Mouse (Mus musculus): ENCODE results near the gene Fsd2. TPM values are rescaled to one million over a fixed set of nuclear protein-coding genes. Genes with fewer than 3 reads are reported as not detected.

Gene Fsd2
- total RNA-seq, 2 experiments from 2014 or later, result 276 to 293 TPM

DNA sequence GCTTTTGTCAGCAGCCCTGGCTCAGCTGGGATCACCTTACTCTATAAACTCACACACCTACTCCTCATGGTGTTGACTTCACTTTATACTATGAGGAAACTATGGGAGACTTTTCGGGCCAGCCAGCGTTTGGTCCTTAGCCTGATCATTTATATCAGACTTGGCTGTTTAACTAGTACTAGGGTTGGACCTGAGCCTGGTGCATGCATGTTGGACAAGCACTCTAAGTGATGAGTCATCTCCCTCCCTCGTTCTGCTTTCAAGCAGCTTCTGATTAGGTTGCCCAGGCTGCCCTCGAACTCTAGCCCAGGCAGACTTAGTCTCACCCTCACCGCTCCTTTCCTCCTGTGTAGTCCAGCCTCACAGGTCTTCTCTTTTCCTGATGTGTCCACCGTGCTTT lies 6.7 kb upstream of the Fsd2 start:
- DNase-seq, result peak; percentile 38 to 46
- intact Hi-C loops (cut with DNase I), result loop anchor here (5.0 to 10.0 kb wide), 3 partner anchors 231 to 361 kb away; partner anchors contain the start of genes Hdgfl3 and Pde8a

DNA sequence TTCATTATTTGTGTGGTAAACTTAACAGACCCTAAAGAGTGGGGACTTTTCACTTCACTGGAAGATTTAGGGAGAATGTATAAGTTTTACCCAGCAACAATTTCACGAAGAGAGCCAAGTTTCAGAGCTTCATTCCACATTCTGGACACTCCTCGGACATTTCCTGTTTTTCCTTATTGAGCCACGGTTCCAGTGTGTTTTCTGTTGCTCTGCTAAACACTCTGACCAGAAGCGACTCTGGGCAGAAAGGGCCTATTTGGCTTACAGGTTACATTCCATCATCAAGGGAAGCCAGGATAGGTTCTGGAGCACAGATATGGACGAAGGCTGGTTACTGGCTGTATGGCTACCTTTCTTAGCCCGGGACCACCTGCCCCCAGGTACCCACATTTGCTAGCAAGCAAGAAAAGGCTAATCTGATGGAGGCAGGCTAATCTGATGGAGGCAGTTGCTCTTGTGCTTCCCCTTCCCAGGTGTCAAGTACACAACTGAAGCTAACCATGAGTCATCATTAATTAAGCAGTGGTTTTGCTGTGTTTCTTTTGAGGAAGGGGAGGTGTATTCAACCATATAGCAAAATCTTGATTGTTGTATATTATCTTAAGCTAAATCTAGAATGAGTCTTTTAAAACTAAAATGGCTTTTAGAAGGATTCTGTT lies 6.0 kb upstream of the Fsd2 start:
- intact Hi-C loops (cut with DNase I), result loop anchor here (5.0 to 10.0 kb wide), 3 partner anchors 230 to 362 kb away; partner anchors contain the start of genes Hdgfl3 and Pde8a
- DNase-seq, result no peak

DNA sequence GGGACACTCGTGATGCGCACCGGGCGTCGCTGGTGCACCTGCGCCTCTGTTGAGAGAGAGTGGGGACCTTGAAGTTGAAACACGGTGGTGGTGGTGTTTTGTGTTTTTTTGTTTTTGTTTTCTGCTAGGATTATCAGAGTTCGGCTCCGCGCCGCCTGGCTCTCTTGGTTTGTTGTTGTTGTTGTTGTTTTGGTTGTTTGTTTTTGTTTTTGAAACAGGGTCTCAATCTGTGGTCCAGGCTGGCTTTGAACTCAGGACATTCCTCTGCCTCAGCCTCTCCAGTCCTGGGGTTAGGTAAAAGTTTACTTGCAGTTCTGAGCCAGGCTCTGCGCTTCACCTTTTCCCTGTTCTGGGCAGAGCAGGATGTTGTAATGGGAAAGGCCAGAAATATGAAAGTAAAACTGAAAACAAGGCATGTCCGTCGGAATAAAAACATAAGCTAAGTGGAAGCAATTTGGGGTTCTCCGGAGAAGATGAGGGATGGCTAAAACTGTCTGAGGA lies 5.2 kb upstream of the Fsd2 start:
- DNase-seq, result no peak
- intact Hi-C loops (cut with DNase I), result loop anchor here (2.0 to 10.0 kb wide), 4 partner anchors 49 to 363 kb away; partner anchors contain the start of genes Hdgfl3 and Pde8a

DNA sequence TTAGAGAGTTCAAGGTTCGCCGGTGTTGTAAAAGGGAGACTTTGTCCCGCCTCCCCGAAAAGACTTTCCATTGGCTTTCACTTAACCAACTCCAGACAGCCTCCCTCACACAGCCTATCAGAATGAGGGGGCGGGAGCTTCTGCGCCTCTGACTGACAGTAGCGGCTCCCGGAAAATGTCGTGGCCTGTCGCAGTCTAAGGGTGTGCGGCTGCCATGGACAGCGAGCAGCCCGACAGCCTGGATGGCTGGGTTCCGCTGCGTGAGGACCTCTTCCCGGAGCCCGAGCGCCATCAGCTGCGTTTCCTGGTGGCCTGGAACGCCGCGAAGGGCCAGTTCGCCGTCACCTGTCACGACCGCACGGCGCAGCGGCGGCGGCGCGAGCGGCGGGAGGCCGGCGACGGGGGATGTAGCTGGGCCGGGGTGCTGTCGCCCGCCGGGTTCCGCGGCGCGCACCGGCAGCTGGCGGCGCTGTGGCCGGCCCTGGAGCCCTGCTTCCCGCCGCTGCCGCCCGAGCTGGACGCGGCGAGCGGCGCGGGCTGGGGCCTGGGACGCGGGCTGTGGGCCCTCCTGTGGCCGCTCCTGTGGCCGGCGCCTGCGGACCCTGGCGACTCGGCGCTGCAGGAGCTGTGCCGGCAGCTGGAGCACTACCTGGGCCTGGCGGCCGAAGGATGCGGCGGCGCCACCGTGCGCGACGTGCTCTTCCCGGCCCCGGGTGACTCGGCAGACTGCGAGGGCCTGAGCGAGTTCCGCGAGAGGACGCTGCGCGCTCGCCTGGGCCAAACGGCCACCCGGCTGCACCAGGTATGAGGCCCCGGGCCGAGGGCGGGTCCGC lies 4.6 kb upstream of the Fsd2 start, which contains the start of gene Whamm:
Whamm (plus strand) TSS at position 159 of the 833 bp plus-strand sequence.
- intact Hi-C loops (cut with DNase I), result loop anchor here (2.0 to 10.0 kb wide), 4 partner anchors 49 to 363 kb away; partner anchors contain the start of genes Hdgfl3 and Pde8a
- DNase-seq, result peak; percentile 89 to 91

DNA sequence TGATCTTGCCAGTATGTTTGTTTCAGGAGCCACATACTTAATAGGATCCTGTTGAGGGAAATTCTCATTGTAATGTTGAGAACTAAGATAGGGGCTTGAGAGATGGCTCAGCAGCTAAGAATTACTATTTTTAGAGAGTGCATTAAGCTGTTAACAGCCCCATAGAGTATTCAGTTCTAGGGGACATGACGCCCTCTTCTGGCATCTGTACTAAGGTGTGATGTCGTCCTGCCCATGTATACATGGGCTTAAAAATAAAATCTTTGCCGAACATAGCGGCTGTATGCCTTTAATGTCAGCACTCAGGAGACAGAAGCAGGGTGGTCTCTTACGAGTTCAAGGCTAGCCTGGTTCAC lies 4.0 kb upstream of the Fsd2 start:
- no peak for DNase-seq
- intact Hi-C loops (cut with DNase I), result loop anchor here (2.0 to 10.0 kb wide), 4 partner anchors 48 to 364 kb away; partner anchors contain the start of genes Hdgfl3 and Pde8a

DNA sequence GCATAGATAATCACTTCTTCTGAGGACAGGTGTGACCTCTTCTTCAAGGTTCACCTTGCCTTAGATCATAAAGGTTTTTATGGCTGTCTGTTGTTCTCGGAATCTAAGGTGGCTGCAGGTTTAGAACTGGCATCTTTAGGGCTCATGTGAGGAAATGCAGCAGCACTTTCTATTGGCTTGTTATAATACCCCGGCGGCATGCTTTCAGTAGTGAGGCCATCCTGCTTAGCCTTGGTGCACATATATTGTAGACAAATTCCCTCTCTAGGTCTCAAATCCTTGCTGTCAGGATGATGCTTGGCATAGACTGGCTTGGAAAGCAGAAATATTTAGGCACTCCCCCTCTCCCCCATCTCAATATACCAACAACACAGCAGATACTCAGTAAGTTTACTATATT lies 3.5 kb upstream of the Fsd2 start:
- DNase-seq, result no peak

DNA sequence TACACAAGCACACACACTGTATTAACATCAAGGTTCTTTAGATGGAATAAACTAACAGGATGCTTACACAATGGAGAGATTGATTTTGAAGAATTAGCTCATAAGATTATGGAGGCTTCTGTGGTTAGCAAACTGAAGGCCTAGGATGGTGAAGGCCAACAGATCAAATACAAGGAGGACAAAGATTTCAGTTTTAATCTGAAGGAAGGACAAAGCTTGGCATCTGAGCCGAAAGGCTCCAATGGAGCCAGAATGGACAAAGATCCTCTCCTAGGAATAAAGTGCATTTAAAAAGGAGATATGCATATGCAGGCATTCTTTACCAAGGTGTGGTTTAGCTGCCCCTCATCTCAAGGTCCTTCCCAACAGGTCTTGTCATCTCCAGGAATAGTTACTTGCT lies 3.1 kb upstream of the Fsd2 start:
- no peak for DNase-seq
- intact Hi-C loops (cut with DNase I), result loop anchor here (2.0 to 10.0 kb wide), 5 partner anchors 47 to 405 kb away; partner anchors contain the start of genes Hdgfl3 and Pde8a

More for the DNA sequence above, 3.5 kb upstream of the Fsd2 start:
- intact Hi-C loops (cut with DNase I), result loop anchor here (2.0 to 10.0 kb wide), 4 partner anchors 47 to 365 kb away; partner anchors contain the start of genes Hdgfl3 and Pde8a

DNA sequence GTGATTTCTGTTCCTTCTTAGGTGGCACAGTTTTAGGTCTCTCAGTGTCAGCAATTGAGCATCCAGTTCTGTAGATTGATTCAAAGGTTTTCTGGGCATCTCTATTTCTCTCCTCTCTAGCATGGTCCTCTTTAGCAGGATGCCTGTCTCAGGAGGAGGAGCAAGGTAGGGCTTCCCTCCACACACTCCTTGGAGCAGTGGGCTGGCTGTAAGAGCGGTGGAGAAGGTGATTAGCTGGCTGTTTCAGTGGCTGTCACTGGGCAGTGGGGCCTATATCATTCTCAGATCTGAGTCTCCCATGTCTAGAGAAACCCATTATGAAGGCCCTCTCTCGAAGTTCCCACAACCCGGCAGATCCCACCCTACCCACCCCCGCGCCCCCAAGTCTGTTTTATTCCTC lies 652 bp upstream of the Fsd2 start:
- intact Hi-C loops (cut with DNase I), result loop anchor here (10.0 kb wide), 1 partner anchor 403 kb away; no protein-coding TSS in a partner anchor
- DNase-seq, result no peak

DNA sequence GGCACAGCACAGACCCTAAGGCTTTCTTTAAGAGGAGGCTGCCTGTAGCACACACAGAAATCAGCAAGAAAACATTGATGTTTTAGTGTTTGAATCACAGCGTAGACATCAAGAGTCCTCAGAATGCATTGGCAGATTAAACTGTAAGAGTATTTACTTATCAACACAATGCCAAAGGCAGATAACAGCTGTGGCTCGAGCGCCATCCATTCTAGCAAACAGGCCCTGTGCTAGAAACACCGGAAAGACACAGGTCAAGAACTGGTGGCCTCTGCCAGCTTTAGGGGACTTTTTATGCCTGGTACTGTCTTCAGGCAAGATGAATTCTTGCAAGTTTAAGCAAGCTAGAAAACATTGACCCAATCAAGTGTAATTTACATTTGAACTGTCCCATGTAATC lies 412 bp downstream of the Fsd2 start:
- intact Hi-C loops (cut with DNase I), result loop anchor here (10.0 kb wide), 1 partner anchor 402 kb away; no protein-coding TSS in a partner anchor
- no peak for DNase-seq

DNA sequence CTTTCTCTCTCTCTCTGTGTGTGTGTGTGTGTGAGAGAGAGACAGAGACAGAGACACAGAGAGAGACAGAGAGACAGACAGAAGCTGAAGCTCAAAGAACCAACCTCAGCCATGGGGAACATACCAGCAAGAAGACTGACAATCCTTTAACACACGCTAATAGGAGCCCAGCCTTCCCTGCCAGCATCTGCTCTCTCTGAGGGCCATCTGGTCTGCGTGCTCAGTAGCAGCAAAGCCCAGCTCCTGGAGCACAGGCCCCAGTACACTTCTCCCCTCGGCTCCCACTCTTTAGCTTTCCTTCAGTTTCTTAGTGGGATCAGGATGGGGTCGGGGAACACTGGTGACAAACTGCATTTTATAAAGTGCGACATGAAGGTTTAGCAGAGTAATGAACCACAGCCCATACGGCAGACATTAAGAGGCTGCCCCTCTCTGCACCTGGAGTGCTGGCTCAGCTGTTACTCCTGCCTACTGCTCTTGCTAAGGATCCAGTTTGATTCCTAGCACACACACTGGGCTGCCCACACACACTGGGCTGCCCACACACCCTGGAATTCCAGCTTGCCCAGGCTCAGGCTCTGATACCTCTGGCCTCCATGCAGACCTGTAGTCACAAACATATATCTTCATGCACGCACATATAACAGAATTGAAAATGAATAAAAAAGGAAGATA lies 1.2 kb downstream of the Fsd2 start:
- DNase-seq, result no peak
- intact Hi-C loops (cut with DNase I), result loop anchor here (10.0 kb wide), 1 partner anchor 401 kb away; no protein-coding TSS in a partner anchor

DNA sequence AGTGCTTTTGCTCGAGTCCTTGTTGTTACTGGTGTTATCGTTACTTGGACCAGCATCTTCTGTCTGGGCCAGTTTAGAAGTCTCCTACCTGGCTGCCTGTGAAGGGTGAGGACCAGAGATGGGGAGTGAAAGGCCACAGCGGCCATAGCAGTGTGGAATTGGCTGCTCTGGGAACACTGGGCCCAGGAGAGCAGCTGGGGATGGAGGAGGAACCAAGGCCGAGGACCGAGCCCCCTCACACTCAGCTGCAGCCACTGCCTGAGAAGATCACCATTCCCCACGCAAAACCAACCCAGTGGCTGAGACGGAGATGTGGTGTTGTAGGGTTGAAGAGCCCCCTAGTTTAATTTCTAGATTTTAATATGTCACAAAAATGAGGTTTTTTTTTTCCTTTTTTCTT lies 2.0 kb downstream of the Fsd2 start:
- DNase-seq, result no peak
- intact Hi-C loops (cut with DNase I), result loop anchor here (5.0 to 10.0 kb wide), 2 partner anchors 107 to 400 kb away; partner anchors contain the start of gene Cpeb1

DNA sequence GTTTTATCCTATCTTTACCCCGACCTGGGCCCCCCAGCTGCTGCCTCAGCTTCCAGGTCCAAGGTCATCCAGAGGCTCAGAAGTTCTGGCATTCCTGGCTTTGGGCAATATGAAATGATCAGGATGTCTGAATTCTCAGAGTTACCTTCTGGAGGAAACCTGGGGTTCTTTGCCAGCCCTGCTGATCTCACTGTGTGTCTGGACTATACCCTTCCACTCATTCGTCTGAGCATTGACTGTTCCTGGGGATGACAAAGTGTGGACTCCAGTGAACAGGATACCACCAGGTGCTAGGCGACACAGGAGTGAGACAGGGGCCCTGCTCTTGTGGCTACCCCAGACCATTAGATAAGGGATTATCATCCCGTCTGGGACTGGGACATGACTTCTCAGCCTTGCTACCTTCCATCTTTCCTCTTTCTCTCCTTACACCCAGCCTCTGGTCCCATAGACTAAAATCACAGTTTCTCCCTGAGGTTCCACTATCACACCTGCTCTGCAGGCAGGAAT lies 3.2 kb downstream of the Fsd2 start:
- intact Hi-C loops (cut with DNase I), result loop anchor here (5.0 to 10.0 kb wide), 2 partner anchors 106 to 399 kb away; partner anchors contain the start of gene Cpeb1
- no peak for DNase-seq

DNA sequence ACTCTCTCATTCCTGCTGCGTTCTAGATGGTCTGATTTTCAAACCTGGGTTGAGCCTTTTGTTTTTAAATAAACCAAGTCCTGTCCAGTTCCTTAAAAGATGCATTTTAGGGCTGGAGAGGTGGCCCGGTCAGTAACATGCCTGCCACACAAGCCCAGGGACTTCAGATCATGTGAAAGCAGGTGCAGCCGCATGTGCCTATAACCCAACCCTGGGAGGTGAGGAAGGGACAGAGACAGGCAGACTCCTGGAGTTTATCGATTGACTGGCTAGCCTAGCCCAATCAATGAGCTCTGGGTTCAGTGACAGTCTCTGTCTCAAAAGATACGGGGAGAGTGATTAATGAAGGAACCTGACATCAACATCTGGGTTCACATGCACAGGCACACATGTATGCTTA lies 5.5 kb downstream of the Fsd2 start:
- DNase-seq, result no peak
- intact Hi-C loops (cut with DNase I), result loop anchor here (5.0 to 10.0 kb wide), 2 partner anchors 104 to 396 kb away; partner anchors contain the start of gene Cpeb1

DNA sequence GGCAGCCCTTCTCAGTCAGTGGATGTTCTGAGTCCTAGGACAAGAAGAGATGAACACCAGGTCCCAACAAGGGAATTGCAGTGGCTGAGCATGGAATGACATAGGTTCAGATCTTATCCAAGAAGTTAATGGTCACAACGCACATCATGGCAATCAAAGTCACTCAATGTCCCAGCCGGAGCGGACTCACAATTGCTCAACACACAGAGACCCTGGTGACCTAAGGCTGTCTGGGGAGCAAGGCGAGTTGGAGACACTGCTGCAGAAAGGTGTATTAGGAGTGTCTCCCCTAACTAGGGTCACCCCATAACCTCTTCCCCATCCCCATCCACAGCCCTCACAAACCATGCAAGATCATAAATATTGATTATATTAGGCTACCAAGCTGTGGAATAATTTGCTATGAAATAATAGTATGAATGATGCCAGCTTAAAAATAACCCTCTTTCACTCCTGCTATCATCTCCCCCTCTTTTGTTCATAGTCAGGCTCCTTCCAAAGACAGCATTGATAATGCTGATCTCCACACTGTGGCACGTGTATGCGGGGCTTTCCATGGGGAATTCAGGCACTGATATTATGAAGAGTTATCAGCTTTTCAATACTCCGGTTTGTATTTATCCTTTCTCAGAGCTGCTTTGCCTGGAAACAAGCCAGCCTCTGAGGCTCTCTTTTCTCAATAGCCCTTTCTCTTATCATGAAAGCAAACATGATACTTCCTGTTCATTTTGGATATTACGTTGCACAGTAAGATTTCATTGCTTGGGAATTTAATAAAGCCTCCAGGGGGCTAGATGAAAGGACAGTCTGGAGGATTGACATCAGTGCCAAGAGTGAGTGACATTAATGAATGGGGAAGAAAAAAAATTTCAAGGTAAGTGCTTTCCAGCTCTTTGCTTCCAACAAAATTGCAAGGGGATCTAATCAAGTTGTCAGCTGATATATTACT lies 6.4 kb downstream of the Fsd2 start:
- DNase-seq, result no peak

DNA sequence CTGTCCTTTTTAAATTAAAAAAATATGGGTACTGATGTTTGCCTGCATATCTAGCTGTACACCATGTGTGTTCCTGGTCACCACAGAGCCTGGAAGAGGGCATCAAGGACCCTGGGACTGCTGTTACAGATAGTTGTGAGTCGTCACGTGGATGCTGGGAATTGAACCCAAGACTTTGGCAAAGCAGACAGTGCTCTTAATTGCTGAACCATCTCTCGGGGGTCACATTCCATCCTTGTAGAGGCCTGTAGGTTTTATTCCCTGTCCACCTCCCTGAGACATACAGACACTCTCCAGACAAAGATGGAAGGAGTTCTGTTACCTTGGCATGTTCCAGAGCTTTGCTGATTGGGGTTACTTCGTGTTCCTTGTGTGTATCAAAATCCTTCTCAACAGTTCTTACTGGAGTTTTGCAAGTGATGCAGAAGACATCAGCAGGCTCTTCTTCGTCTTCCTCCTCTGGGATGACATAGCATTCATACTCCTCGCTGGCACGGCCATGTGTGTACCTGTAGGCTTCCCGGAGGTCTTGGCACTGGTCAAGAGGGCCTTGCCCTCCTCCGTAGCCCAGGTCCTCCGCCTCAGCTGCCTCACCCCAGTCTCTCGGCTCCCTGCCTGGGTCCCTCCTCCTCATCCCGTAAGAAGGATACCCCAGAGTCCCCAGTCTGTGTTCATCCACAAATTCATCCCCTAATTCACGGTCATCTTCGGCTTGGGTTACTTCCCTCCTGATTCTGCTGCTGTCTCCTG lies 7.3 kb downstream of the Fsd2 start:
- intact Hi-C loops (cut with DNase I), result no loop called here
- no peak for DNase-seq

More for the DNA sequence above, 6.4 kb downstream of the Fsd2 start:
- intact Hi-C loops (cut with DNase I), result loop anchor here (5.0 to 10.0 kb wide), 2 partner anchors 103 to 396 kb away; partner anchors contain the start of gene Cpeb1

DNA sequence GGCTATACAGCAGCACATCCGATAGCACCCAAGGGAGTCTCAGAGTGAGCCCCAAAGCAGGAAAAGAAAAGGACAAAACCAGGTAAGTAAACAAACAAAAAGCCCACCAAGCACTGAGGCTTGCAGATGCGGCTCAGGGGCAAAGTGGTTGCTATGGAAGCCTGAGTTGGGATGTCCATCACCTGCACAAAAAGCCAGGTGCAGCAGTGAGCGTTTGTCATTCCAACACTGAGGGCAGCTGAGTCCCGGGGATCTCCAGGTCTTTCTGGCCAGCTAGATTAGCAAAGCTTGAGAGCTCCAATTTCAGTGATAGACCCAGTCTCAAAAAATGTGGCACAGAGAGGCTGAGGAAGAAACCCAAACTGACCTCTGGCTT lies 8.8 kb downstream of the Fsd2 start:
- intact Hi-C loops (cut with DNase I), result no loop called here
- DNase-seq, result no peak

DNA sequence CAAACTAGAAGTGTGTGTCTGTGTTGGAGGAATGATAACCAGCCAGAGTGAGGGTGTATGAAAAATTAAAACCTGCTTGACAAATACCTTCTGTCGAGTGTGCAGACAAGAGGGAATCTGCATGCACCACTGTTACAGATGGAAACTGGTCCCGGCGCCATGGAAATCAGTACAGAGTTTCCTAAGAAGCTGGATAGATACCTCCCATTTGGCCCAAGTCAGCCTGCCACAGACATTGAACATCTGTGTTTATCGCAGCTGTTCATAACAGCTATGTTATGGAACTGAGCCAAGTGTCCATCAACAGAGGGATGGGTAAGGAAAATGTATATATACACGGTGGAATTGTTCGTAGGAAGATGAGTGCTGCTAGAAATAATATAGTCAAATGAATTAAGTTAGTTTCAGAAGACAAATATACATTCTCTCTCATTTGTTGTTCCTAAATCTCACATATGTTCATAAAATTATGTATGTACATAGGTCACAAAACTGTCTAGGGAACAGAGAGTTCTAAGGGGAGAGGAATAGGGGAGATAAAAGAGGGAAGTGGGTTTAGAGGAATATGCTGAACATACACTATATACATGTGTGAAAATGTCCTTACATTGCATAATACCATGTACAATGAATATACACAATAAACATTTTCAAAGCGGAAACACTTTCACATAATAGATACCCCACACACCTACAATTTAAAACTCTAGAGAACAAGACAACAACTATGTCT lies 9.3 kb downstream of the Fsd2 start:
- intact Hi-C loops (cut with DNase I), result no loop called here
- DNase-seq, result no peak
